Mouse (Mus musculus): ENCODE data around the gene Kcnj12. TPM values are rescaled to one million over a fixed set of nuclear protein-coding genes. Genes with fewer than 3 reads are reported as not detected.

Gene Kcnj12
- total and polyA plus RNA-seq, 3 experiments = not detected

DNA sequence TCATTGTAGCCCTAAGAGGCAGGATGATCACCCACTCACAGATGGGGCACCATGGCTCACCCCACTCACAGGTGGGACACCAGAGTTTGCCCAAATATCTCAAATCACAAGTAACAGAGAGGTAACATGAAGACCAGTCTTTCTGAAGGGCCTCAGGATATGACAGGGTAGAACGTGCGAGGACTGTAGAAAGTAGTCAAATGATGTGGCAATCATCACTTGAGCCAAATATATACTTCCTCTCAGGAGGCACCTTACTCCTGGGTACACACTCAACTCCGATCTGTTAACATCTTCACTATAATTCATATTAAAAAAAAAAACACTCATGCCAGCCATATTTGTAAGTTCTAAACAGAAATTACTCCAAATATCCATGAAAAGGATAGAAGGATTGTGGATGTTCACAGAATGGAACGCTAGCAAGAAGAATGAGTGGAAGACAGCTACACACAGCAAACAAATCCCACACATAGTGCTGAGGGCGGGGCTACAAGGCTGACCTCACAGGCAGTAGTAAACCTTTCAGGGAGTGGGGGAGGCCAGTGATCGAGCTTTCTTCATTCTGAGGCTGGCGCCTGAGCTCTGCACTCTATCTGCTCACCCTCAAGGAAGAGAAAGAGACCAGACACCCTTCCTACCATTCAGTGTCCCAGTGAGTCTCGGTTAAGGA is 90.1 kb downstream of the Kcnj12 start (continued):
- TF ChIP-seq NRF1 (IDR thresholded peaks at IDR 0.05; ENCODE audit: low read depth, low read length) (no peak), BHLHE40 (IDR thresholded peaks at IDR 0.05; ENCODE audit: low read depth, low read length) (peak; percentile 99), IRF4 (IDR thresholded peaks at IDR 0.05; ENCODE audit: low read depth, low read length) (peak; percentile 94), ZMIZ1 (IDR thresholded peaks at IDR 0.05; ENCODE audit: low read depth, low read length) (peak; percentile 57; the same call in 1 of the 2 replicates), SMC3 (IDR thresholded peaks at IDR 0.05; ENCODE audit: low read depth, low read length) (no peak; the same call in 1 of the 2 replicates), CHD2 (IDR thresholded peaks at IDR 0.05; ENCODE audit: low read length) (peak; percentile 84), MAFK (IDR thresholded peaks at IDR 0.05; ENCODE audit: insufficient replicate concordance, low read length) (peak; percentile 74; the same call in 1 of the 2 replicates), JUN (IDR thresholded peaks at IDR 0.05; ENCODE audit: insufficient read depth, low read depth, low read length) (peak; percentile 80), ZKSCAN1 (IDR thresholded peaks at IDR 0.05; ENCODE audit: borderline replicate concordance, low read depth, low read length) (no peak), POLR2A (IDR thresholded peaks at IDR 0.05; ENCODE audit: low read depth, low read length) (peak; percentile 29; the same call in 1 of the 2 replicates)

DNA sequence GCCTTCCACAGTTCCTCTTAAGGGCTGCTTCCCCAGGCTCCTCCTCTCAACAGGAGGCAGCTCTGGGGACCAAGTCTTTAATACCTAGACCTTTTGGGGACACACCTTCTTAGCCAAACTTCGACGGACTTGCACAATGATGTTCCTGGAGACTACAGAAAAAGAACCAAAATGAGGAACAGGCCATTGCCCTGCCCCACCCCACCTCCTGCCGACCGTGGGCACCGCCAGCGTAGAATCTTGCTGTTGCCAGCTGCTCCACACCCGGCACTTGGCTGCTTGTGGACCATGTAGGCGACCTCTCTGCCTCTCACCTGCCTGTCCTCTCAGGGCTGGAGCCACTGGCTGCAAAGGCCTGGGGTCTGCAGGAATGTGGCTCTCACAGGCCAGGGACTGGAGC is 93.9 kb downstream of the Kcnj12 start:
- TF ChIP-seq MAZ (IDR thresholded peaks at IDR 0.05; ENCODE audit: low read depth, low read length) (peak; percentile 3; the same call in 1 of the 2 replicates), MXI1 (IDR thresholded peaks at IDR 0.05; ENCODE audit: low read depth, low read length) (no peak)
- no peaks in the 10 kb centered on the region for H3K27me3 ChIP-seq (replicated peaks)
- in situ Hi-C loops (cut with MboI; ENCODE audit: low pct_ligation_motif_present, low pct_unique_long_range_greater_than_20kb, low sequenced_read_pairs) (no loop called here), dilution Hi-C loops (cut with MboI; ENCODE audit: extremely low pct_ligation_motif_present, extremely low pct_unique_long_range_greater_than_20kb, low sequenced_read_pairs) (no loop called here)
- H3K9me3 ChIP-seq (replicated peaks; ENCODE audit: low read length) = peaks cover 20% of the 10 kb centered on the region
- H3K4me1 ChIP-seq (ENCODE audit: control insufficient read depth in 1 of 2, insufficient read depth in 2 of 2) = peaks cover 49 to 67% of the 10 kb centered on the region in 2 experiments
- no peak for DNase-seq (ENCODE audit: extremely low read depth)
- H3K4me3 ChIP-seq (replicated peaks in 1 of 3; ENCODE audit: low read depth in 2 of 3, low read length in 2 of 3, poor library complexity in 1 of 3) = peak overlapping the region in 1 of 3 experiments; percentile 19
- H3K79me2 ChIP-seq (replicated peaks; ENCODE audit: control insufficient read depth, extremely low read depth, insufficient read depth, poor library complexity, severe bottlenecking) = no peaks in the 10 kb centered on the region
- H3K27ac ChIP-seq (ENCODE audit: insufficient read depth, low read depth) = 0 out of 2 replicates have a peak overlapping the region, but pooled peaks have one; percentile 4
- 0 out of 2 replicates have a peak overlapping the region, but pooled peaks have one; percentile 5 for H3K4me2 ChIP-seq (ENCODE audit: insufficient read depth, low read depth, poor library complexity, severe bottlenecking)
- no peaks in the 10 kb centered on the region for H3K36me3 ChIP-seq (replicated peaks in 1 of 2; ENCODE audit: control insufficient read depth in 1 of 2, insufficient read depth in 1 of 2, low read length in 1 of 2)
- H3K9ac ChIP-seq (ENCODE audit: insufficient read depth, low read depth) = no peak overlapping the region

DNA sequence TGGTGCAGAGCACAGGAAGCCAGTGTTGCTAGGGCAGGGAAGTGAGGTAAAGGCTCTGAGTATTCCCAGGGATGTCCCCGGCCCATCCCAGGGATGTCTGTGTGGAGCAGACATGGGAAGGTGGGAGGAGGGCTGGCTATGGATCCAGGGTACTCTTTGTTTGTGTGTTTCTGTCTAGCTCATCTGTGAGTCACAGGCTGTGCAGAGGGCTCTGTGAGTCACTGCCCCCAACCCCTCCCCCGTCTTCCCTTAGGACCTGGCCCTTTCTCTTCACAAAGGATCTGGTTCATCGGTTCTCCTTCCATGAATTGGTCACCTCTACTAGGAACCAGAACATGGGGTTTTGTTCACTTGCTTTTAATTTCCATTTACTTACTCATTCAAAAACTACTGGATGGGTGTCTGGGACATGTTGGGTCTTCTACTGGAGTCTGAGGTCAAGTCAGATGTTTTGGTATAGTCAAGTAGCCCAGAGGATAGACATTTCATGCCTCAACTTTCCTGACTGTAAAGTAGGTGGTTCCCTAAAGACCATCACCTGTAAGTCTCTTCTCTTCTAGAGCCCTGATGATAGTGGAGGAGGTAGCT is 97.7 kb downstream of the Kcnj12 start:
- no peaks in the 10 kb centered on the region for H3K79me2 ChIP-seq (replicated peaks; ENCODE audit: control insufficient read depth, extremely low read depth, insufficient read depth, poor library complexity, severe bottlenecking)
- H3K36me3 ChIP-seq (replicated peaks in 1 of 2; ENCODE audit: control insufficient read depth in 1 of 2, insufficient read depth in 1 of 2, low read length in 1 of 2) = no peaks in the 10 kb centered on the region
- H3K4me3 ChIP-seq (replicated peaks in 1 of 3; ENCODE audit: low read depth in 2 of 3, low read length in 2 of 3, poor library complexity in 1 of 3) = no peak overlapping the region
- no peaks in the 10 kb centered on the region for H3K27me3 ChIP-seq (replicated peaks)
- H3K27ac ChIP-seq (ENCODE audit: insufficient read depth, low read depth) = no peak overlapping the region
- peak; percentile 37; the same call in 1 of the 2 replicates for TF ChIP-seq JUN (IDR thresholded peaks at IDR 0.05; ENCODE audit: insufficient read depth, low read depth, low read length)
- TF ChIP-seq ELF1 (IDR thresholded peaks at IDR 0.05; ENCODE audit: low read depth, low read length) = no peak
- TF ChIP-seq BHLHE40 (IDR thresholded peaks at IDR 0.05; ENCODE audit: low read depth, low read length) = peak; percentile 69
- TF ChIP-seq MAX (IDR thresholded peaks at IDR 0.05; ENCODE audit: low read length) = no peak
- peak; percentile 64; the same call in 1 of the 2 replicates for TF ChIP-seq JUND (conservative IDR thresholded peaks at IDR 0.05; ENCODE audit: low read depth, low read length)
- peak; percentile 44; the same call in 1 of the 2 replicates for TF ChIP-seq MAZ (IDR thresholded peaks at IDR 0.05; ENCODE audit: low read depth, low read length)
- TF ChIP-seq UBTF (IDR thresholded peaks at IDR 0.05; ENCODE audit: low read depth, low read length) = no peak
- TF ChIP-seq EP300 (IDR thresholded peaks at IDR 0.05; ENCODE audit: low read length) = peak; percentile 79
- TF ChIP-seq MYC (IDR thresholded peaks at IDR 0.05; ENCODE audit: low read depth, low read length) = no peak
- TF ChIP-seq IRF4 (IDR thresholded peaks at IDR 0.05; ENCODE audit: low read depth, low read length) = peak; percentile 67
- 0 out of 2 replicates have a peak, but pooled peaks have one; percentile 41 for TF ChIP-seq RCOR1 (conservative IDR thresholded peaks at IDR 0.05; ENCODE audit: low read depth, low read length)
- TF ChIP-seq ZMIZ1 (IDR thresholded peaks at IDR 0.05; ENCODE audit: low read depth, low read length) = no peak
- TF ChIP-seq ETS1 (conservative IDR thresholded peaks at IDR 0.05; ENCODE audit: low read depth, low read length) = peak; percentile 81
- peak; percentile 58 for TF ChIP-seq TCF12 (IDR thresholded peaks at IDR 0.05; ENCODE audit: low read depth, low read length)
- H3K4me2 ChIP-seq (ENCODE audit: insufficient read depth, low read depth, poor library complexity, severe bottlenecking) = no peak overlapping the region
- peak; percentile 82 for DNase-seq (ENCODE audit: extremely low read depth)
- in situ Hi-C loops (cut with MboI; ENCODE audit: low pct_ligation_motif_present, low pct_unique_long_range_greater_than_20kb, low sequenced_read_pairs) (no loop called here), dilution Hi-C loops (cut with MboI; ENCODE audit: extremely low pct_ligation_motif_present, extremely low pct_unique_long_range_greater_than_20kb, low sequenced_read_pairs) (no loop called here)
- no peak overlapping the region for H3K9ac ChIP-seq (ENCODE audit: insufficient read depth, low read depth)
- peaks cover 36 to 65% of the 10 kb centered on the region in 2 experiments for H3K4me1 ChIP-seq (ENCODE audit: control insufficient read depth in 1 of 2, insufficient read depth in 2 of 2)
- H3K9me3 ChIP-seq (replicated peaks; ENCODE audit: low read length) = peaks cover 20% of the 10 kb centered on the region
